Mouse (Mus musculus) layer of hippocampus, adult 2 months (tissue): ENCODE data around the gene Usp32. TPM values are rescaled to one million over a fixed set of nuclear protein-coding genes. Genes with fewer than 3 reads are reported as not detected.
A peak's percentile ranks its signal among the peaks of the same experiment; 100 is the strongest.

Experiments used
- DNase-seq, 2 experiments: peaks; one replicate each; pipeline ENCODE4 v3.0.0; 2022; ENCODE audit warnings: low spot score in 2 of 2
- H3K27ac ChIP-seq: fragments of 200-600 bp; 2 replicates; pipeline ENCODE4 v1.8.1; 2022
- H3K4me3 ChIP-seq: fragments of 200-600 bp; 2 replicates; pipeline ENCODE4 v1.8.1; 2022; ENCODE audit warnings: mild to moderate bottlenecking
- CTCF ChIP-seq: fragments of 200-600 bp; conservative IDR thresholded peaks from 2 replicates; pipeline ENCODE4 v1.8.1; 2022; ENCODE audit warnings: antibody characterized with exemption, mild to moderate bottlenecking, moderate library complexity
- long read RNA-seq, 2 experiments: library from polyadenylated mRNA; stranded (forward); transcript quantifications; one replicate each; pipeline ENCODE4 v2.0.0; 2021; ENCODE audit warnings: borderline mapping rate in 2 of 2
- total RNA-seq, 2 experiments: library from RNA; stranded (reverse); gene quantifications; 2 replicates each; pipeline ENCODE4 v1.2.3; 2021

The Usp32 gene
- total RNA-seq: 10 to 100 TPM; 91.3 to 94.5 TPM
- long read RNA-seq, experiment 1, full-length matches to known transcripts: 5 of 23 reads
- long read RNA-seq, experiment 1, partial matches to known transcripts: 12 of 23 reads
- long read RNA-seq, experiment 1, other reads (novel, unspliced or antisense): 6 of 23 reads
- long read RNA-seq, experiment 2, full-length matches to known transcripts: 5 of 24 reads
- long read RNA-seq, experiment 2, partial matches to known transcripts: 11 of 24 reads
- long read RNA-seq, experiment 2, other reads (novel, unspliced or antisense): 8 of 24 reads

DNA sequence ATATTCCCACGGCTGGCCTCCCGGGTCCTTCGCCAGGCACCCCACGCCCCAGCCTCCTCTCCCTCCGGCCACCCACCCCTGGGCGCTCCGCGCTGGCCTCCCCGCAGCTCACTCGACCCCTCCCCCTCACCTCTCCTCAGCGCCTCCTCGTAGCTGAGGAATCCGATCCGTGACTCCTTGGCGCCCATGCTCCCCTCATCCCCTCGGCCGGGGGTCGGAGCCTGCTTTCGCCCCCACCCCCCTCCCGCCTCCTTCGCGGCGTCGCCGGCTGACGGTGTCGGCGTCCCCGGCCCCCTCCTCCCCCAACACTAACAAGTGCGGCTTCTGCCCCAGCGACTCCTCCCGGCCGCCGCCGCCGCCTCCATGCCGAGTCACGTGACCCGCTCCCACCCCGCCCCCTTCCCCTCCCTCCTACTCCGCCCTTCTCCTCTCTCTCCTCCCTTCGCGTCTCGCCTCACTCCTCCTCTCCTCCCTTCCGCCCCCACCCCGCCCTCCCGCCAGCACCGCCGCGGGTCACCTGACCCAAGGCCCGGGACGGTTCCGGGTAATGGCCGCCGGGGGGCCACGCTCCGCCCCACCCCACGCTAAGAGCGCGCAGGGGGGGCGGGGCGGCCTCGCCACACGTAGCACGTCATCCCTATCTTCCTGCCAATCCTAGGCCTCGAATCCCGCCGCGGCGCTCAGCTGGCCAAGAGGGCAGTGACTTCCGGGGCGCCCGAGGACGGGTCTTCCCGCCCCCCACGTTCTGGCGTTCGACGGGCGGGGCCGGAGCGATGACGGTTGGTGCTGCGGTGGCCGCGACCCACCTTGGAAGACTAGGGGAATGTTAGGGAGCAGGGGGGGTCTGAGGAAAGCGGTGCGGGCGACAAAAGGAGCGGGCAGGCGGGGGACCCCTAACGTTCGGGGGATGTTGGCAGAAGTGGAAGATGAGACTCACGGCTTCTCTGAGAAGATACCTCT is at the start of gene Usp32:
Usp32 (minus strand) TSS at position 581 of the 960 bp plus-strand sequence.
- peak; percentile 48 for TF ChIP-seq CTCF
- Histone ChIP-seq H3K4me3 (peak within 1 kb of the TSS; percentile 89), H3K27ac (peak within 1 kb of the TSS; percentile 95)
- DNase-seq: peak; percentile 95 to 97

DNA sequence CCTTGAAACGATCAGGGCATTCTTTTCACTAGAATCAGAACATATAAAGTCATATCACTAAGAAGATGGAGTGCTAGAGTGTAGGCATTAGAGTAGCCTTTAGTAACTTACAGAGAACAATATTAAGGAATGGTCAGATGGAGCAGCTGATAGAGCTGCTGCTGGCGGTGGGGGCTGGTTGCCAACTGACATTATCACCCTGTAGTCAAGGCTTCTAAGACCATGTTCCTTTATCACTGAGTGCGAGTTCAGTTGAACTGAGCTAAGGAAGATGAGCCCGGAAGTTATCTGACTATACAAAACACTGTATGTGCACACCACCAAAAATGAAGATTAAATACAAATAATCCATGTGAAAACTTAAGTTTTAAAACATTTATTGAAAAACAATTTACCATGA is 49.1 kb upstream of the Usp32 start:
- DNase-seq: no peak
- no peak for TF ChIP-seq CTCF
- Histone ChIP-seq H3K4me3 (no peak overlapping the region), H3K27ac (no peak overlapping the region)

DNA sequence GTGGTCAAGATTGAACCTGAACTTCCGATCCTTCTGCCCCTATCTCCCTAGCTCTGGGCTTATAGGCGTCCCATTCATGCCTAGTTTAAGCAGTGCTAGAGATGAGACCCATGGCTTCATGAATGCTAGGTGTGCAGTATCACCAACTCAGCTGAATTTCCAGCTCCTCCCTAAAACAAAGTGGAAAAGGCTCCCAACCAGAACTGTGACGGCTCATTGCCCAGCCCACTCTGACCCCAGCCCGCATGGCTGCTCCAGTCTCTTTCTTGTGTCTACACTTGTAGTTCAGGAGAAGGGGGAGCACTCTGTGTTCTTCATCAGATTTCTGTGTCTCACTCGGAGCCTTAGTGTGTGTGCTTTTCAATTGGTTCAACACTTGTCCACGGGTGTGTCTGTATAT is 44.9 kb upstream of the Usp32 start:
- no peak overlapping the region for H3K4me3 ChIP-seq
- no peak for DNase-seq
- H3K27ac ChIP-seq: no peak overlapping the region
- no peak for TF ChIP-seq CTCF

DNA sequence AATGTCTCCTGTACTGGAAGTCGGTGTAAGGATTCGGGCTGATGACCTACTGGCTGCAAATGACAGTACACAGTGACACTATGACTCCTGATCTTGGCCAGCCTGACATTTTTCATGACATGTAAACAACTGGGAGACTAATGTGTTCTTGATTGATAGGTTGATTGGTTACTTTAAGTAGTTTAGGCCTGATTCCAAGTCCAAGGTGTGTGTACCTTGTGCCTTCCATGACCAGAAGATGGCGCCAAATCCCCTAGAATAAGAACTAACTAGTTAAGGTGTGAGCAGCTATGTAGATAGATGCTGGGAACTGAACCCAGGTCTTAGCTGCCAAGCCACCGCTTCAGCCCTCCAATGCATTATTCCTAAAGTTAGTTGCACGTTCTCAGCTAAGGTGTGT is 44.1 kb upstream of the Usp32 start:
- H3K27ac ChIP-seq: no peak overlapping the region
- no peak overlapping the region for H3K4me3 ChIP-seq
- peak; percentile 72 for TF ChIP-seq CTCF
- no peak for DNase-seq

DNA sequence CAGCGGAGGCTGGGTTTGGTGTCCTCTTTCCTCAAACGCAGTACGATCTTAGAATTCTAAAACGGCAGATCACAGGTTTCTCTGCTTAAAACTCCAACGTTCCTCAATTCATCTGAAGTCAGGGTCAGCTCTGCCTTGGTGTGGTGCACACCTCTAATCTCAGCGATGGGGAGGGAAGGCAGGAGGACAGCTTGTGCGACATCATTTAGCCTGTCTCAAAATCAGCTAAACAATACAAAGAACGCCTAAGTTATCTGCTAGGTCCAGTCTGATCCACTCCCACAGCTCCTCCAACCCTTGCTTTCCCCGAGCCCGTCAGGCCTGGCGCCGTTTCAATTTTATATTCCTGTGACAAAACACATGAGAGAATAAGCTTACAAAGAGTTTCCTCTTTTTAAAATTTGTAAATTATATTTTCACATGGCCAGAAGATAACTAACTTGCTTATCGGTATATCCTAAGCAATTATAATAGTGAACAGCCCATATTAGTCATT is 43.4 kb upstream of the Usp32 start:
- no peak overlapping the region for H3K27ac ChIP-seq
- peak in 1 of 2 experiments; percentile 13 for DNase-seq
- TF ChIP-seq CTCF: no peak; the same call in 1 of the 2 replicates
- H3K4me3 ChIP-seq: peak overlapping the region; percentile 59

DNA sequence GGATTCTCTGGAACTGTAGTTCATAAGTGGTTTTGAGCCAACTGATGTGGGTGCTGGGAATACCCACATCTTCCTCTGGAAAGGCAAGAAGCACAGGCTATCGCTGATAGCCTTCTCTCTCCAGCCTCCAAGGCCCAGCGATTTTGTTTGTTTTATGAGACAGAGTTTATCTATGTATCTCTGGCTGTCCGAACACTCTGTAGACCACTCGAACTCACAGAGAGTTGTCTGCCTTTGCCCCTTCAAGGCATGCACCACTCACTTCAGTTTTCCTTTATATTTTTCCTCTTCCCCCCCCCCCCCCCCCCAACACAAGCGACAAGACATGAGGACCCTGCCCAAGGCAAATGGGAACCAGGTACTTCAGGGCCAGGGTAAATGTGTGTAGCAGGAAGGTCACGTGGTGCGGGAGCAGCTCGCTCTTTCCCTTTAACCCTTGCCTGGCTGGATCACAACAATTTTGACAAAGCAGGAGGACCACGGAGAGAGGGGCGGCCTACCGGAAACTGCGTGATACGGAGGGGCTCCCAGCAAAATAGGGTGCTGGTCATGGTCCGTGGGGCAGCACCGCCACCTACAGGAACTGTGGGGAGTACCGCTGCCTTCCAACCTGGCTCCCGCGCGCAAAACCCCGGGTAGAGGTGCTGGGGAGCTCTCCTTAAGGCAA is 42.8 kb upstream of the Usp32 start:
- DNase-seq: peak; percentile 52 to 76
- H3K27ac ChIP-seq: no peak overlapping the region
- H3K4me3 ChIP-seq: peak overlapping the region; percentile 59
- TF ChIP-seq CTCF: peak; percentile 86

DNA sequence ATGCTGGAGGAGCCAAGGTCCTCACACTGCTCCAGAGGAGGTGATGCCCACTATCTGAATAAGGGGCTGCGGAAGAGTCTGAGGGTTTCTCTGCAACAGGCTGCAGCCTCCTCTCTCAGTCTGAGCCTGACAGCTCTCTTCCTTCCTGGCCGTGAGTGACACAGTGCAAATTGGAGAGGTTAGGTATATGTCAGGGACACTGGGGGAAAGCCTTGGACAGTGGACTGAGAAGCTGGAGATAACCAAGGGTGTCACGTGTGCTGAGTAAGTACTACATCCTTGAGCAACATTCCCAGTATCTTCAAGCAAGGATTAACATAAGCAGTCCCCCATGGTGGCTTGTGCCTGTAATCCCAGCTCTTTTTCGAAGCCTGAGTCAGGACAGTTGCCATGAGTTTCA is 38.5 kb upstream of the Usp32 start:
- DNase-seq: no peak
- TF ChIP-seq CTCF: no peak
- Histone ChIP-seq H3K4me3 (no peak overlapping the region), H3K27ac (no peak overlapping the region)

DNA sequence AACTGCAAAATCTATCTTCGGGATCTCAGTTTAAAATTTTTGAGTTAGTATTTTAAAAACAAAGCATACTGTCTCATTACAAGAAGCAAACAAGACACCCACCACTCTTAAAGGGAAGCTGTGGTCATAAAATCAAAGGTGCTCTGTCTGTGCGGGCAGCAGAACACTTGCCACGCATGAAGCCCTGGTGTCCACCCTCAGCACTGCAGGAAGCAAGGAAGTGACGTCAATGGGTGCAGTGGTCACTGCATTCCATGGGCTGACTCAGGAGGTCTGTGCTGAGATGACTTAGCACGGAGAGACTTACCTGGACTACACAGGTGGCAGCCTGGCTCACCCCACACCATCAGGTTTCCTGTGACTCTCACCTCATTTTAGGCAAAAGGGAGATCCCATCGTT is 37.8 kb upstream of the Usp32 start:
- Histone ChIP-seq H3K4me3 (no peak overlapping the region), H3K27ac (no peak overlapping the region)
- TF ChIP-seq CTCF: no peak
- no peak for DNase-seq

DNA sequence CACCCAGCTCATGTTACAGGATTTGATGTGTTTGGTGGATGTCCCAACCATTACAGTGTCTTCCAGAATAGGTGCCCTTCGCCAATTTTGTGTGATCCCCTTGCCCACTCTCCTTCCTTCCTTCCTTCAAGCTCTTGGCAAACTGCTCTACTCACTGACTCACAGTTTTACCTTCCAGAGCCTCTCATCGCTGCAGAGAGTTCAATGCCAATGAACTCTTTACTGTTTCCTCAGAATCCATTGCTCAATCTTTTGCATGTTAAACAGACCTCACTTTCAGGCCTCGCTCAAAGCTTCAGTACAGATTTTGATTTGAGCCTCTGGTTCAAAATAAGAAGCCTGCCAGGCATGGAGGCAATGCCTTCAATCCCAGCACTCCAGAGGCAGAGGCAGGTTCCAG is 36.0 kb upstream of the Usp32 start:
- TF ChIP-seq CTCF: no peak
- H3K4me3 ChIP-seq: no peak overlapping the region
- no peak for DNase-seq
- H3K27ac ChIP-seq: no peak overlapping the region

DNA sequence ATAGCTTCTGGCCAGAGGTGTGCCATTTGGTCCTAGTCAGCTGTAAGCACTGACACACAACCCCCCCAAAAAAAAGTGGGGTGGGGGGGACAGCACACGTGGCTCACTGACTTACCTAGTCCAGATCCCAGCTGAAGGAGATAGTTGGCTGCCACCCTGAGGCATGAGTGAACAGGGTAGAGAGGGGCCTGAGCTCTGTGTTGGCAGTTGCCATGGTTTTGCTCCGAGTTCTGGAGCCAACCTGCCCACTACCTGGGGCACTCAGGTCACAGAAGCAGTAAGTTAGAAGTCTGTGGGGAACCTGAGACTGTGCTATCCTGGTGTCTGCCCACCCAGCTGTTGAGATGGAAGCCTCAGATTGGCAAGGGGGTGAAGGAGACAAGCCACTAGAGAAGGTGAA is 30.9 kb upstream of the Usp32 start:
- DNase-seq: no peak
- Histone ChIP-seq H3K27ac (no peak overlapping the region), H3K4me3 (no peak overlapping the region)
- no peak for TF ChIP-seq CTCF

DNA sequence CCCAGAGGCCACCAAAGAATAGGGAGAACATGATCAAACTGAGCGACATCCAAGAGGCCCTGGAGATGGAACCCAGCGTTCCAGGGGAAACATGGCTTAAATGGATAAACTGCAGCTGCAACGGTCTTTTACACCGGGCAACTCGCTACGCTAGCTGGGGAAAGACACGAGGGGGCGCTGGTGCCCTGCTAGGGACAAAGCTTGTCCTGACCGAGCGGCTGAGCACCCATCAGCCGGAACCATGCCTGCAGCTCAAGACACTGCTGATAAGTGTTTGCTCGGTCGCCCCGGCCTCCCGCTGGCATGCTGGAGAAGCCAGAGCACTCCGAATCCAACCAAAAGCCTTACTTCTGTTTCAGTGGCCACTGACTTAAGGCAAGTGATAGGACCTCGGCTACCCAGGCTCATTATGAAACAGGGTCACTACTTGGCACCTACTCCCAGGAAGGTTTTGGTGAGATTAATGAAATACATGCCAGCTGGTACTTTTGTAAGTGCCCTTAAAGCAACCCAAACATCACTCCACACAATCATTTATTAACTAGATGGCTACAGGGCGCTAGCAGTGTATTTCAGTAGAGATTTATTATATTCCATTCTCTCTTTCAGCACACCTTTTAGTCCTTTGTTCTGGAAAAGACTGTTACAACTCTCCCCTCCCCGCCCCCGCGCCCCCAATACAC is 30.2 kb upstream of the Usp32 start, which contains the start of gene 1700125H20Rik:
1700125H20Rik (plus strand) TSS at position 347 of the 683 bp plus-strand sequence.
- peak; percentile 79 to 90 for DNase-seq

DNA sequence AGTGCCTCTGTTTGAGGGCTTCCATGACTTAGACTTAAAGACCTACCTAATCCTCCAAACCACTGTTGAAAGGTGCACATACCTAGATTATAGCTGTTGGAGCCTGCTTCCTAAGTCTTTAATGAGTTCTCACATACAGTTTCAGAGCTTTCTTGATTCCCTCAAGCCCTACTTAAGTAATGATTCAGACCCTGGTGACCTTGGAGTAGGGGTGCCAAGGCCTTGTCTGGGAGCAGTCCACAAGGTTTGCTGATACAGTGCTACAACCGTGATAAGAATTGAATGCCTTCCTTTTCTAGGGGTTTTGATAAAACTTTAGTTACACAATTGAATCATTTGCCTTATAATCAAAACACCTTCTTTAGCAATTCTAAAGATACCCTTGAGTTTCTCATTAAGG is 27.5 kb upstream of the Usp32 start:
- no peak for TF ChIP-seq CTCF
- H3K4me3 ChIP-seq: no peak overlapping the region
- H3K27ac ChIP-seq: no peak overlapping the region
- no peak for DNase-seq

More for the DNA sequence above, 30.2 kb upstream of the Usp32 start, which contains the start of gene 1700125H20Rik:
- Histone ChIP-seq H3K27ac (no peak within 1 kb of the TSS), H3K4me3 (peak within 1 kb of the TSS; percentile 47)
- peak; percentile 98 for TF ChIP-seq CTCF
